Mouse (Mus musculus): Measurements from ENCODE around the gene Slc16a3.

Slc16a3 gene

DNA sequence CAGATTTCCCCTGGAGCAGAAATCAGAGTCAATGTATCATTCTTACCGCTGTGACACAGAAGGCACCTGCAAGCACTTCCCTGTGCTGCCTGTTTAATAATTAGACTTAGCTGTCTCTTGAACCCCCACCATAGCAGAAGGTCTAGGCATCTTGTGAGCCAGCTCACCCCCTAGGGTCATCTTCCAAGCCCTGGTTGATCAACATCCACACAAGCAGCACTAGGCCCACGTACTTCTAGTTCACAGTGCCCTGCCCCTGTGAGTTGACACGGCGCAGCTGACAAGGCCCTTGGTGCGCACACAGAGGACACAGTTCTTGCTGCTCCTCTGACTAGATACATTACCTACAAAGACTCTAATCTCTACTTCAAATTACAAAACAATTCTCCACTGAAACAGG is 21.5 kb downstream of the Slc16a3 start:
- in situ Hi-C loops (cut with MboI; ENCODE audit: unreplicated experiment in 2 of 2): no loop called here

DNA sequence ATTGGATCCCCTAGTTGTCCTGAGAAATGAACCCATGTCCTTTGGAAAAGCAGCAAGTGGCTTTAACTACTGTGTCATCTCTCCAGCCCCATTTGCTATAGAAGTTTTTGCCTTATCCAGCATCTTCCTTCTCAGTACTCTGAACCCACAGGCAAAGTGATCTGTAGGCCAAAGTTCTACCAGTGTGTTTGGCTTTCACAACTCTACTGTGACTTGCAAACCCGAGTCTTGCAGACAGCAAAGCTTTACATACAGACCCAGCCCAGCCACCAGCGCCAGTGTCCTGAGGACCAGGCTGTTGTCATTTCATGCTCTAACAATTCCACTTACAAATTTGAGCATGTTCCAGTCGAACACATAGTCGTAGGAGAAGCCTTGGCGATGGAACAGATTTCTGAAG is 23.0 kb downstream of the Slc16a3 start:
- in situ Hi-C loops (cut with MboI; ENCODE audit: unreplicated experiment in 2 of 2): no loop called here

DNA sequence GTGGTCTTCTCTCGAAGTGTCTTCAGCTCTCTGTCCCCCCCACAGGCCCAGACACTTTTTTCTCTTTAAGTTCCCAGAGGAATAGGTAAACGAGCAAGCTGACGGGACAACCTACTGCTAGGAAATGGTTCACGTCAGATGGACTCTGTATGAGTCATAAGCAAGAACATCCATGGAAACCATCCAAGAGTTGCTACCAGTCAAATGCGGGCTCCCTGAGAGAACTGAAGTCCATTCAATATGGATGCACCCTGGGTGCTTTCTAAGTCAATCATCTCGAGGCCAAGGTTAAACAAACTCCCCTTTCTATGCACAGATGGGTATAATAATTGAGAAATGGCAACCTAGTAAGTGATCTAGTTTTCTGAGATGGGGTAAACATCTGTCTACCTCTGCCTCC is 25.0 kb downstream of the Slc16a3 start:
- in situ Hi-C loops (cut with MboI; ENCODE audit: unreplicated experiment in 2 of 2): no loop called here

DNA sequence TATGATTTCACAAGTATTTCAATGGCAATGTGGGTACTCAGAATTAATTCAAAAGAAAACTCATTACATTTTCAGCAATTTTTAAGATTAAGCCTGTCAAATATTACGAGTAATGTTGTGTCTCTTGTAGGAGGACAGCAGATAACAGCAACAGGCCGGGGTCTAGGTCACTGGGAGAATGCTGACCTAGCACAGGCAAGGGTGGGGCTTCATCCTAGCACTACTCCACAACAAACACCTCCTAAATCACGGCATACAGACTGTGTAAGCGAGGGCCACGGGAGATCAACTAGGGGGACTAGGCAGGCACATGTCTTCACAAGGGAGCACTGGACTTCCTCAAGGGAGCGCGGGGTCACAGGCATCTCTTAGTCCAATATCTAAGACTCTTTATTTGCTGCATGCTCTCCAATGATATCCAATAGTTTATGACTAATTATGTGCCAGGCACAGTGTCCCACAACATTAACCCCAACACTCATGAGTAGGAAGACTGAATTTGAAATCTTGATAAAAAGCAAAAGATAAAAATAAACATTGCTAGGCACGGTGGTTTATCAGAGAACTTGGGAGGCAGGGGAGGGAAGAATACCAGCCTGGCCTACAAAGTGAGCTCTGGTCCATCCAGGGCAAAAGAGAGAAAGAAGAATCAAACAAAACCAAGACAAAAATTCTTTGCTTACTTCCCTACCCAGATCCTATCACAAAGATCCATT is 31.6 kb downstream of the Slc16a3 start:
- in situ Hi-C loops (cut with MboI; ENCODE audit: unreplicated experiment in 2 of 2): no loop called here

DNA sequence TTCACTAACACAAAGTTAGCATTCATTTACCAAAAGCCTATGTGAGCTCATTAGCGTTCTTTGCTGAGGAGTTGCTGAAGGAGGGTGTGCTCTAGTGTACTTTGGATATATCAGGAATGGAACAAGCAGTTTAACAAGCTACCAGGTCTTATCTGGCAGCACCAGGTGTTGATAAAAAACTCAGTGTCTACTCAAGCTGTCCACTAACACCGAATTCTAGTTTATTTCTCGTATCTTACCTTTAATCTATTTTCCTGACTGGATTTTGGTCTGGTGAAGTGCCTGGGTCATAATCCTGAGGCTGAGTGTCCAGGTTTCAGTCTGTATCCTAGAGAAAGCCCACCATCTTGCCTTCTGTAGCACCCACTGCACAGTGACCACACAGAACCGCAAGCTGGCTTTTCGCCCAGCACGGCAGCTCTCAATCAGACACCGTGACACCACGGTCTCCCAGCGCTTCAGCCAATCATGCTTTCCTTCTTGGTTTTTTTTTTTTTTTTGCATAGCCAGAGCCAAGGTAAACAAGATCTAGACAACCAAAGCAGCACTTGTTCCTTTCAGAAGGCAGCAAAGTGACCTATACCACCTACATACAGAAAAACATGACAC is 32.3 kb downstream of the Slc16a3 start:
- in situ Hi-C loops (cut with MboI; ENCODE audit: unreplicated experiment in 2 of 2): no loop called here

DNA sequence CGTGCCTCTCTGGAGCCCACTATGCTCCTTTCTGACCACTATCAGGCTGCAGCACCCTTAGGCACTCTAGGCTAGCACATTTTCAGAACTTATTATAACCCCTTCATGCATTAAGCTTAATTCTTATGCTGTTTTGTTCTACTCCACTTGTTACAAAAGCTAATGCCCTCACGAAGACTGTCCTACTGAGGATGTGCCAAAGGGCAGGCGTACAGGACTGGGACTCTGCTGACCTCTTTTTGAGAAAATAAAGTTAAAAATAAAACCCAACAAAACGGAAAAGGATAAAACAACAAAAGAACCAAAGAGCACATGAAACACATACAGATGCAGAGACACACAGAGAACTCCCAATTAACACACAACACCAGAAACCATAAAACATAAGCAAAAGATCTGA is 33.4 kb downstream of the Slc16a3 start:
- in situ Hi-C loops (cut with MboI; ENCODE audit: unreplicated experiment in 2 of 2): no loop called here

DNA sequence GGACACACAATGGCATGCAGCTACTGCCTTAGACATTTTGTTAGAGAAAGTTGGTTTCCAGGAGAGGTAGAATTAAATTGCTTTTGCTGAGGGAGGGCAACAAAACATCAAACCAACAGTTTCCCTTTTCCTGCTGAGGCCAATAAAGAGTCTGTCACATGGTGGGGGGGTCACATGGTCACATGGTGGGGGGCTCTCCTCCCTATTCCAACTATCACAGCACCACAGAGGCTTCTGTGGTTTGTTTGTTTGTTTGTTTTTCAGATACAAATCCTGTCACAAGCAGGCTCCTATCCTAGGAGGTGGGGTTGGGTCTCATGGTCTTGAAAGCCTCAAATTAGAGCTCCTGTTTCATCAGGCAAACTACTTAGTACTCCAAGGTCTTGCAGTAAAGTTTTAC is 34.2 kb downstream of the Slc16a3 start:
- in situ Hi-C loops (cut with MboI; ENCODE audit: unreplicated experiment in 2 of 2): no loop called here

DNA sequence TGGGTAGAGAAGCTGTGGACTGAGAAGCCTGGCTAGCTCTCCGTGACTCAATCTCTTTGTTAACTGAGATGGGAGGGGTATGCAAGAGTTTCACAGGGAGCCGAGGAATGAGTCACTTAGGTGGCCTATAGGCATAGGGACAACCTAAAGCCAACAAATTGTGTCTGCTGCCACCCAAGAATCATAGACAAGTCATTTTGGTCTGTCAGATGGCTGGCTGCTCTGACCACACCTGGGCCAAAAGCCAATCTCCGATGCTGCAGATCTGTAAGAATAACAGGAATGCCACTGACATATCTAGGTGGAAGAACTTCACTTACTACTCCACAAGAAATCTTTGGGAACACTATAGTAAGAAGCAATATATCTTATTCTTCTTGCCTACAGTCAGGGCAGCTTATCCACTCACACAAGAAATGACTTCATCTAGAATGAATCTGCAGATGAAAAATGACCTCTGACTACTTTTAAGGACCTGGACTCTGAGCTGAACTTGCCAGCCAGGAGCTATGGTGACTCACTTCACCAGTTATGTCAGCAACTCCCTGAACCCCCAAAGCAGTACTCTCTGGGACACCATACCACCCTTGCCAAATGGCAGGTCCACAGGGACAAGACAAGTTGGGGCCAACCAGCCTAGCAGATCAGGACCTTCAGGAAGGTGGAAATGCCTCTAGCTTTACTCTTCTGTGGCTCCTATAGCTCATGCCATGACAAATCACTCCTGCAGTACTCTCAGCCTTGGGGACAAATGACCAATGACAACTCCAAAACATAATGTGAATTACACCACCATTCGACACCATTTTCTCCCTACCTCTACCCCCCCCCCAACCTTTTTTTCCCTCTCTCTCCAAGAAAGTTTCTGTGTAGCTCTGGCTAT is 36.4 kb downstream of the Slc16a3 start:
- in situ Hi-C loops (cut with MboI; ENCODE audit: unreplicated experiment in 2 of 2): no loop called here

DNA sequence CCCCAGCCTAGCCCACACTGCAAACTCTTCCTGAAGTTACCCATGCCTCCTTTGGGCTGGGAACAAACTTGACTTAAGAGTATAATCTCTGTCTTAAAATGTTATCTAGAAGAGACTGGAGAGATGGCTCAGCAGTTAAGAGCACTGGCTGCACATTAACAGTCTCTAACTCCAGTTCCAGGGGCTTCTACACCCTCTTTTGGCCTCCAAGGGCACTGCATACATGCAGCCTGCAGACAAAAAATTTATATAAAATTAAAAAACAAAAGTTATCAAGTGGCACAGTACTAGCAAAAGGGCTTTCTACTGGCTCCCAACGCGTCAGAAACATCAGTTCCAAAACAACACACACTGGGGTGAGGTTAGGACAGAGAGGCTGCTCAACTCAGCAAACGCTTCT is 39.3 kb downstream of the Slc16a3 start:
- in situ Hi-C loops (cut with MboI; ENCODE audit: unreplicated experiment in 2 of 2): no loop called here

DNA sequence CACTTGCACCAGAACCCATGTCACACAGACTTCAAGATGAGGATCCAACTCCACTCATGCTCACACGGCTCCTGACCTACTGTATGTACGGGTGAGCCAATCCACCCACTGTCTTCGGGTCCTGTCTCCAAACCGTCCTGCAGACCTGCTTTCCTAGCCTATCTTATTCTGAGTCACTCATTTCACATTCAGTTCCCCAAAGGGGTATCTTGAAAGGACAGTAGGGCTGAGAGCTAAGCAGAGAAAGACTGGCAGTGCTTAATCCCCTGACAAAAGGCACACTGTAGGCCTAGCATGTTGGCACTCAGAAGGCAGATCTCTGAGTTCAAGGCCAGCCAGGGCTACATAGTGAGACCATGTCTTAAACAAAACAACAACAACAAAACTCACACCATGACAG is 40.1 kb downstream of the Slc16a3 start:
- in situ Hi-C loops (cut with MboI; ENCODE audit: unreplicated experiment in 2 of 2): no loop called here

DNA sequence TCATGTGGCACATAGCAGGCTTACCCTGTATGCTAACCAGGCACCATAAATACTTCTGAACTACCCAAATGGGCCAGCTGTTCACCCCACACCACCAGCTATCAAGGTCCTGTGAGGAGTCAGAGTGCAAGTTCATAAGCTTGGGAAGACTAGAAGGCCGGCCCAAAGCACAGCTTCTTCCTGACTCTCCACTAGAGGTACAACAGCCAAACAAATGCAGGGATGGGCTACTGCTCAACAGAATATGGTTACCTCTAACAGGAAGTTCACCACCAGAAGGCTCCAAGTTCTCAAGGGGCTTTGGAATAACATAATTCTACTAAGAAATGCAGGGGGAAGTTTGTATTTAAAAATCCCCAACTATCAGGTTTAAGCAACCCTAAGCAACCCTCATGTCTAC is 41.2 kb downstream of the Slc16a3 start:
- in situ Hi-C loops (cut with MboI; ENCODE audit: unreplicated experiment in 2 of 2): no loop called here

DNA sequence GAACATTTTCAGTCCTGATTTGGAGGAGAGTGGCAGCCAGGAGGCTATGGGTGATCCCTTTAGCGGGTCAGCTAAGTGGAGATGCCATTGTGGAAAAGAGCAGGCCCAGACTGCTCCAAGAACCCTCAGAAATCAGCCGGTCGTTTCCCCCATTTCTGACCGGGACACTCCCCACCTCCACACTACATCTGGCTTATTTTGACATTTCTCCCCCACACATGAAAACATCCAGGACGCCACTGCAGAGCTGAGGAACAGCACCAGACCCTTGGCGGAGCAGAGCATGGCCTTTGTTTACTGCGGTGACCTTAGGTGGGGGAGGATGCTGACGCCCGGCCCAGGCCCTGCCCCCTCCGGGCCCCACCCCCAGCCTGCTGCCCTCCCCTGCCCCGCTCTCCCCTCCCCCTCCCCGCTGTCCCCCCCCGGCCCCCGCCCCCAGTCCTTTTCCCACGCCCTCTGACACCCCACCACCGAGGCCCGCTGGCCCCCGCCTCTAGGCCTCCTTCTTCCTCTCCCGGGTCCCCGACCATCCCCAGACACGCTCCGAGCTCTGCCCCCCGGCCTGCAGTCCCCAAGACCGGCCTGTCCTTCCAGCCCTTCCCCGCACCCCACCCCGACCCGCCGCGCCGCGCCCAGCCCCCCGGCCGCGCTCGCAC is 42.0 kb downstream of the Slc16a3 start:
- in situ Hi-C loops (cut with MboI; ENCODE audit: unreplicated experiment in 2 of 2): no loop called here

DNA sequence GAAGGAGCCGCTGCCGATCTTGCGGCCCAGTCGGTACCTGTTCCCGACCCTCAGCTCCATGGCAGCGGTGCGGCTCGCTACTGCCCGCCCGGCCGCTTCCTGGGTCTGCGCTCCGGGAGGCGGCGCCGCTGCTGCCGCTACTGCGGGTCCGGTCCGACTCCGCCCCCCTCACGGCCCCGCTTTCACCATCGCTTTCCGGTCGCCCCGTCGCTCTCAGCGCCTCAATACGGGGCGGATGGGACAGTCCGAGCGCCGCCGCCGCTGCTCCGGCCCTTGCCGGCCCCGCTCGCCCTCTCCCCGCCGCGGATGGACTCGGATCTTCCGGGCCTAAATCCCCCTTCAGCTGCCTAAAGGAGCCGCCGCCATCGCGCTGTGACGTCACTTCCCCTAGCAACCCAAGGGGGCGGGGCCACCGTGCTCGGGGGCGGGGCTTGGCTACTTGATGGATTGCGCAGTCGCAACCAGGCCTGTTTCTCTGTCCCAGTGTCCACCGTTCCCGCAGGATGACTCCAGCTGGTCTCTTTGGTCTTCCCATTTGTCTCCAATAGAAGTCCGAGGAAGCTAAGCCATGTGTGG is 42.8 kb downstream of the Slc16a3 start, which contains the start of gene Csnk1d:
Gene Csnk1d, minus strand, starts transcription at position 380 of the 576 bp plus-strand sequence.
- in situ Hi-C loops (cut with MboI; ENCODE audit: unreplicated experiment in 2 of 2): no loop called here

DNA sequence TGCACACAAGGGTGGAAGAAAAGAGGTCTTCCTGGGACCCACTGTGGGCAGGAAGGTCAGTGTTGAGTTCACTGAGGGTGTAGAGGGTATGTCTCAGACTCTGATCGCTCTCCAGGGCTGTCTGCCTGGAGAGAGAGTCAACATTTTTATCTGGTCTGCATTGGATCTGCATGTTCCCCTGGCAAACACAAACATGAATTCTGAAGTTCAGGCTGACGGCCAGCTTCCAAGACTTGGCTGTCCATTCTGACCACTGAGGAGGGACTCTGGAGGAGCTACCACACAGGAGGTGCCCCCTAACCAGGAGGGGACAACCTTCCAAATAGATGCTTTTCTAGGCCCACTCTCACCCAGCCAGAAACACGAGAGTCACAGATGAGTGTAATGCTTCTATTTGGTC is 43.5 kb downstream of the Slc16a3 start:
- in situ Hi-C loops (cut with MboI; ENCODE audit: unreplicated experiment in 2 of 2): no loop called here

DNA sequence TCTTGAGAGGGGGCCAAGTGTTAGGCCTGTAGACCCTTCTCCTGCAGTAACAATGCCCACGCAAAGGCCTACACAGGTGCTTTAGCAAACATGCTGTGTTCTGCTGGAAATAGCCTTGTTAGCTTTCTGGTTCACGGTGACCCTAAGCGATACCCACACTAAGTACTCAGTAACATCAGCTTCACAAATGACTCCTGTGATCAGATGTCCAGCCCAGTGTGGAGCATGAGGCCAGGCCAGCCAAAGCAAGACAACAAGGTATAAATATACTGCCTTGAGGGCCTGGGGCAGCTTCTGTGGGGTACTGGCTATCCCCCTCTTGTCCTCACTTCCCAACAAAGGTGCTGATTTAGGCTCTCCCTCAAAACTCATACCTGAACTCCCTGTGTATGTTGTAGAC is 44.8 kb downstream of the Slc16a3 start:
- in situ Hi-C loops (cut with MboI; ENCODE audit: unreplicated experiment in 2 of 2): no loop called here

DNA sequence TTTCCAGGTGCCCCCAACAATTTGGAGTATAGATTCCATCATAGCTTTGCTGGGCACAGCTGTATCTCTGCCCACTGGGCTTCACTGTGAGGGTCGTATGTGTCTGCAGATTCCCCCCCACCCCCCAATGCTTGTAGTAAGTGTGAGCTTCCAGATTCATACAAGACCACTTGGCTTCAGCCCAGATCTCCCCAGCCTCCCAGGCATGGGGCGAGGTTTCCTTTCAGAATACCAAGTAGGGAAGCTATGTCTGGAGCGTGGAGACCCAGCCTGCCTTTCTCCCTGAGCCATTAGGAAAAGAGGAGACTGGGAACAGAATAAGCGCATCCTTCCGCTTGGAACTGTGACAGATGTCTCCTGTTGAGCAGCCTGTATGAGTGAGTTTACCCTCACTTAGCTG is 45.3 kb downstream of the Slc16a3 start:
- in situ Hi-C loops (cut with MboI; ENCODE audit: unreplicated experiment in 2 of 2): no loop called here

DNA sequence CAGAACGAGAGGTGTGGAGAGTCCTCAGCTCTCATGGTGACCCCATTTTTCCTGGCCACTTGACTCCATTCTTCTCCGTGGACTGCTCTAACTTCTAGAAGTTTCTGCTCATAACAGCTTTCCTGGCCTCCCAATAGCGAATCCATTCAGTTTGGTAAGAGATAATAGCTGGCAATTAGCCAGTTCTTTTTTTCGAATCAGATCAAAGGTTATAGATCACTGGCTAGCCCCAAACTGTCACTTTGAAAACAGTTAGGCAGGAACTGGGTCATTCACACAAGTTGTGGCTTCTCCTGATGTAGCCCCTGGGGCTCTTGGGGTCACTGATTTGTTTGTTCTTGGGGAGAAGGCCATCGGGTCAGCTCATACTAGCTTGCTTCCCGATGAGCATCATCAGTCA is 46.5 kb downstream of the Slc16a3 start:
- in situ Hi-C loops (cut with MboI; ENCODE audit: unreplicated experiment in 2 of 2): no loop called here

DNA sequence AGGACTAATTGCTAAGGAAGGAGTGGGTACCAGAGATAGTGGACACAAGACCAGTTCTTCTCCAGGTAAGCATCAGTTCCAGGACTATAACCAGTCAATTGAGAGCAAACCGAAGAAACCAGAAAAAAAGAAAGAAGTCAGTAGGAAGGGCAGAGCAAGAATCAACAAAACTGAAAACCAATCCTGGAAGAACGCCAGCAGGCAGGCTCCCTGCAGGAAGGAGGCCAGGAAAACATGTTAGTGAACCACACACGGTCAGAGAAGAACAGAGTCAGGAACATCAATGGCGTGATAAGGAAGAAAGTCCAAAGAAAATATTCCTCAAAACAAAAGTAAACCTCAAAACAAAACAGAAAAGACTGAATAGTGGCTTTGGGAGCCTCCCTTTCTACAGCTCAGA is 53.7 kb downstream of the Slc16a3 start:
- in situ Hi-C loops (cut with MboI; ENCODE audit: unreplicated experiment in 2 of 2): no loop called here

DNA sequence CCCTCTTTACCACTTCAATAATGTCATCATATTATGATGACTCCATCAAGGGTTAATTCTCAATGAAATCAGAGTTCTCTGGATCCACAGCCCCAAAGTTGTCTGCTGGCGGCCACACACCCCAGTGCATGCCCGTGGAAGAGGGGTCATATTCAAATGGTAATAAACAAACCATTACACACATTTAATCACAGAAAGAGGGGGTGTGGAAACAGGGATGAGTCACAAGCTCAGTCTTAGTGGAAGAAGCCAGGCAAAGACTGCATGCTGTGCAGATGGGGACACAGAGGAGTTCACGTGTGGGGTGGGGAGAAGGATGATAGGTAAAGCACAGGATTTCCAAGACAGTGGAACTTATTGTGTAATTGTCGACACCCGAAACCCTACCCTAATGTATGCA is 56.0 kb downstream of the Slc16a3 start:
- in situ Hi-C loops (cut with MboI; ENCODE audit: unreplicated experiment in 2 of 2): no loop called here

DNA sequence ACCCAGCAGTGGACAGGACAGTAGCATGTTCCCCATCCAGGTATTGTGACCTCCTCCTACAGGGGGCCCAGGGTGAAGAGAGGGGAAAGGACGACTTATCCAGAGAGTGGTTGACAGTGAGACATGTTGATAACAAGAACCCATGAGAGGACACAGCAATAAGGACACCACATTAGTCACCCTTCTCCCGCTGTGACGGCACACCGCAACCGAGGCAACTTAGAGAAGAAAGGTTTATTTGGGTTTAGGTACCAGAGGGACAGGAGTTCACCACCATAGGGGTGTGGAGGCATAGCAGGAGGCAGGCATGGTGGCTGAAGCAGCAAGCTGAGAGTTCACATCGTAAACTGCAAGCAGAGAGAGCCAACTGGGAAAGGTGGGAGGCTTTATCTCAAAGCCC is 57.9 kb downstream of the Slc16a3 start:
- in situ Hi-C loops (cut with MboI; ENCODE audit: unreplicated experiment in 2 of 2): no loop called here
